ENCODE assay signal across 8 mouse cellular contexts in the genomic region with DNA sequence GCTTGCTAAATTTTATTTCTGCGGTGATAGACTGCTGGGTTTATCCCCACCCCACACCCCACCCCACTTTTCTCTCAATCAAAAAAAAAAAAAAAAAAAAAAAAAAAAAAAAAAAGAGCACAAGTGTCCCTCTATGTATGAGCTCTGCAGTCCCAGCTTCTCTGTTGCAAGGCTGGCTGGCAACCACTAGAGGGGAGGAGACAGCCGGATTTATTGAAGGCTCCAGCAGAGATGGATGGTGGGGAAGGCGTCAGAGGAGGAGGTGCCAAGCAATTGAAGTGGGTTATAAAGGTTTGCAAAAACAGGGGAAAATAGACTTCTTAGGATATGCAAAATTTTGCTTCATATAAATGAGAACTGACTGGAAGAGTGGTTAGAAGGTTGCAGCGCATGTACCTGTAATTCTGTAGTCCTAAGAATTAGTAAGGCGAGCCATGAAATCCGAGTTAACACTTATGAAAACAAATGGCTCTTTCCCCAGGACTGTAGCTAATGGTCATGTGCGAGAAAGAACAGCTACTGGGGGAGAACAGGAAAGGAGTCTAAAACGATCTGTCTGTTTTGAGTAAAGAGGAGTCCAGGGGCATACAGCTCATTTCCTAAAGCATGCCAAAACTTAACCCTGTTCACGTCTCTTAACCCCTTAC.
A peak's percentile ranks its signal among the peaks of the same experiment; 100 is the strongest.
DNase-seq lines count a peak whose midpoint lies in the region; ATAC-seq and TF ChIP-seq lines count a peak whose summit lies in the region.

No protein-coding gene starts in this region.

- H3K36me3 ChIP-seq in ES-Bruce4 (ENCODE audit: control insufficient read depth, insufficient read depth, low read length, poor library complexity, severe bottlenecking): no peaks in the 10 kb centered on the region
- H3K36me3 ChIP-seq in hindbrain, embryonic 13.5 days: no peaks in the 10 kb centered on the region
- no peaks in the 10 kb centered on the region for H3K36me3 ChIP-seq in stomach, embryonic 15.5 days

- no peak for TF ChIP-seq POLR2A in ES-Bruce4 (IDR thresholded peaks at IDR 0.05; ENCODE audit: insufficient read depth, low read length)
- no peak for TF ChIP-seq POLR2A in embryonic fibroblast, embryonic 13.5 days (IDR thresholded peaks at IDR 0.05; ENCODE audit: low read depth, low read length)

- peak; percentile 86 for ATAC-seq in hindbrain, embryonic 13.5 days (ENCODE audit: low FRiP score)
- ATAC-seq in stomach, embryonic 15.5 days (ENCODE audit: insufficient read depth, low FRiP score, low read depth): no peak
- no peak for ATAC-seq in inflammation-experienced regulatory T-cells, adult 6 months

- 9% methylated on average over 9 of the region's 9 CpGs for WGBS in hindbrain, embryonic 13.5 days
- 11% methylated on average over 9 of the region's 9 CpGs for WGBS in stomach, embryonic 15.5 days

- no peak overlapping the region for H3K9ac ChIP-seq in ES-Bruce4 (ENCODE audit: low read depth, poor library complexity, severe bottlenecking)
- no peak overlapping the region for H3K9ac ChIP-seq in hindbrain, embryonic 13.5 days
- no peak overlapping the region for H3K9ac ChIP-seq in stomach, embryonic 15.5 days

- H3K4me2 ChIP-seq in hindbrain, embryonic 13.5 days: peak overlapping the region; percentile 41
- H3K4me2 ChIP-seq in stomach, embryonic 15.5 days: peak overlapping the region; percentile 40

- DNase-seq in adrenal gland, postnatal 36 days: peak; percentile 66 to 67
- DNase-seq in layer of hippocampus, postnatal 10 days (ENCODE audit: low spot score in 2 of 2): peak; percentile 71 to 78
- peak; percentile 80 for DNase-seq in mesoderm, embryonic 11.5 days (ENCODE audit: low read depth, low spot score)

- no peaks in the 10 kb centered on the region for H3K9me3 ChIP-seq in ES-Bruce4 (replicated peaks; ENCODE audit: control insufficient read depth, insufficient read depth, low read length, poor library complexity, severe bottlenecking)
- H3K9me3 ChIP-seq in hindbrain, embryonic 13.5 days: no peaks in the 10 kb centered on the region
- H3K9me3 ChIP-seq in stomach, embryonic 15.5 days: no peaks in the 10 kb centered on the region

- no peak overlapping the region for H3K4me3 ChIP-seq in ES-Bruce4 (ENCODE audit: low read depth, low read length)
- H3K4me3 ChIP-seq in embryonic fibroblast, embryonic 13.5 days (ENCODE audit: insufficient read depth, low read length): no peak overlapping the region
- H3K4me3 ChIP-seq in hindbrain, embryonic 13.5 days: peak overlapping the region; percentile 24
- no peak overlapping the region for H3K4me3 ChIP-seq in stomach, embryonic 15.5 days (replicated peaks)

- TF ChIP-seq EP300 in ES-Bruce4 (IDR thresholded peaks at IDR 0.05; ENCODE audit: insufficient read depth, low read depth, low read length): no peak

- no peak overlapping the region for H3K27ac ChIP-seq in ES-Bruce4 (ENCODE audit: insufficient read depth, low read length)
- no peak overlapping the region for H3K27ac ChIP-seq in embryonic fibroblast, embryonic 13.5 days (ENCODE audit: insufficient read depth, low read length)
- peak overlapping the region; percentile 49; the same call in 1 of the 2 replicates for H3K27ac ChIP-seq in hindbrain, embryonic 13.5 days
- H3K27ac ChIP-seq in stomach, embryonic 15.5 days: no peak overlapping the region

- H3K4me1 ChIP-seq in ES-Bruce4 (ENCODE audit: control insufficient read depth, insufficient read depth, low read length): no peaks in the 10 kb centered on the region
- no peaks in the 10 kb centered on the region for H3K4me1 ChIP-seq in embryonic fibroblast, embryonic 13.5 days (ENCODE audit: control insufficient read depth, insufficient read depth, low read length)
- H3K4me1 ChIP-seq in hindbrain, embryonic 13.5 days (replicated peaks): peaks cover 27% of the 10 kb centered on the region
- H3K4me1 ChIP-seq in stomach, embryonic 15.5 days: no peaks in the 10 kb centered on the region

- H3K27me3 ChIP-seq in ES-Bruce4 (ENCODE audit: control insufficient read depth, insufficient read depth, low read length, poor library complexity, severe bottlenecking): no peaks in the 10 kb centered on the region
- no peaks in the 10 kb centered on the region for H3K27me3 ChIP-seq in hindbrain, embryonic 13.5 days
- no peaks in the 10 kb centered on the region for H3K27me3 ChIP-seq in stomach, embryonic 15.5 days (replicated peaks)

- peak; percentile 42 for TF ChIP-seq CTCF in ES-Bruce4 (IDR thresholded peaks at IDR 0.05; ENCODE audit: low read depth, low read length)
- peak; percentile 45; the same call in 1 of the 2 replicates for TF ChIP-seq CTCF in embryonic fibroblast, embryonic 13.5 days (IDR thresholded peaks at IDR 0.05; ENCODE audit: borderline replicate concordance, insufficient read depth, low read length)
